Mouse (Mus musculus): ENCODE measurements around the gene Zfp704.

Gene Zfp704

DNA sequence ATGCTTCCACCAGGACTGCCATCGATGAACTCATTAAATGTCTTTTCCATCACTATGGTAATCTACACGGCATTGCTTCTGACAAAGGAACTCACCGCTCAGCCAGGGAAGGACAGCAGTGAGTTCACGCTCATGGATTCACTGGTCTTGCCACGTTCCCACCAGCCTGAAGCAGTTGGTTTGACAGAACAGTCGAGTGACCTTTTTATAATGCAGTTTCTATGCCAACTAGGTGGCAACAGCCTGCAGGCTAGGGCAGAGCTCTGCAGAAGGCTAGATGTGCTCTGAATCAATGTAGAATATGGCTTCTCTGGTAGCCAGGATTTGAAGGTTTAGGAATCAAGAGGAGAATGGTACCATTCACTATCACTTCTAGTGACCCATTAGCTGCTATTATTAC is 186.2 kb downstream of the Zfp704 start:
- no peak for DNase-seq (ENCODE audit: low spot score)

DNA sequence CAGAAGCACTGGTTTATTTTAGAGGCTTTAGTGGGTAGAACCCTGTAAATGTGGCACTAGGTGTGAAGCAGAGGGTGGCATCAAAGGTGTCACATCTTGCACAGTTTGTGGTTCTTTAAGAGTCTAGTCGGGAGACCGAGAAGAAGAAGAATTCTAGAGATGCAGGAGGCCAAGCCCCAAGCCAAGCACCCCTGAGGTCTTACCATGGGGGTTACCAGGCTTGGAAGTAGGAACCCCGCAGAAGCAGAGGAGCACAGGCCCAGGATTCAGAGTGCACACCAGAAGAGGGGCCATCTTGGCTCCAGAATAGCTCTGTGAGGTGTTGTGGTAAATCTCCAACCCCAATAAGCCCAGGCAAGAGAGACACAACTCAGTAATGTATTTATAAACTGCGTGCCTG is 201.0 kb downstream of the Zfp704 start:
- no peak for DNase-seq (ENCODE audit: low spot score)

DNA sequence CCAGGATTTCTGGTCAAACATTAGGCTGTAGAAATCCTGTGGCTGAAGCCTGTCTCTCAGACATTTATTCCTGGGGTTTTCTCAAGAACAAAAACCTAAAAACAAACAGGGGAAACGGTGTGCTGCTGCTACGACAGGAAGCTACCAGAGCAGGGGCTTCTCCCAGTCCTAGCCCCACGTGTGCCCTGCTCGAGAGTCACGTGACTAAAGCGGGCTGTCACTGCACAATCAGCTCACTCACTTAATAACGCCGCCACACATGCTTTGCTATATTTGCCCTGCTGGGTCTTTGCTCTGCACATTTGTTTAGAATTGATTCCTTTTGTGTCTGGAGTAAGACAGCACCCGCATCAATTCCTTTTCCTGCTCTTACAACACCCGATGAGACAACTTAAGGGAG is 202.1 kb downstream of the Zfp704 start:
- DNase-seq (ENCODE audit: low spot score), result no peak

DNA sequence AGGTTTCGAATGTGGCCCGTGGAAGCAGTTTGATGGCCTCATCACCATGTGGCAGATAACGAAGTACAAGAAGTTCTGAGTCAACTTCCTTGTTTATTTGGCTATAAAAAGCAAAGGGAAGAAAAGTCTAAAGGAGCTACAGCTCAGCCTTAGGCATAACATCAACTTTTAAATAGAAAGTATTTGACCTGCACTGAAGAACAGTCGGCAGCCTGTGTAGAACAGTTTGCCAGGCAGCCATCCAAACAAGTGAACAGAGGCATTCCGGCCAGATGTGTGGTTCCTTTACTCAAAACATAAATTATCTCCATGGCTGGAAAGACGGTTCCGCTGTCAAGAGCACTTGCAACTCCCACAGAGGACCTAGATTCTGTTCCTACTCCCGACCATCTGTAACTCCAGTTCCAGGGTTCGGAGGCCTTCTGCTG is 202.8 kb downstream of the Zfp704 start:
- peak; percentile 19 for DNase-seq (ENCODE audit: low spot score)

DNA sequence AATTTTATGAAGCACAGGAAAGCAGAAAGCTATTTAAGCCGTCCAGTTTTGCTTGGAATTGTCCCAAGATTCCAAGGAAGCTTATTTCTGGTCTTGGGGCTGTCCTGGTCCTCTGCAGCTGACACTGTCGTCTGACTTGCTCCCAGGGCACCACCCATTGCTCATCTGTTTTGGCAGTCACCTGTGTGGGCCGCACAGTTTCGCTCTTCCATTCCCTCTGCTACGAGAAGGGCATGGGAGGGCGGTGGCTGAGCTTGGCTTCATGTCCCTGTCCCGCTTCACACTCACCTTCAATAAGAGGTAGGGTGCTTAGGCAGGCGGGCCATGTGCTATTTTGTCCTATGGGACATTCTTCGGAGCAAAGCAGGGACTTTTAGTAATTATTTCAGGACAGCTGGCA is 204.5 kb downstream of the Zfp704 start:
- DNase-seq (ENCODE audit: low spot score), result no peak

DNA sequence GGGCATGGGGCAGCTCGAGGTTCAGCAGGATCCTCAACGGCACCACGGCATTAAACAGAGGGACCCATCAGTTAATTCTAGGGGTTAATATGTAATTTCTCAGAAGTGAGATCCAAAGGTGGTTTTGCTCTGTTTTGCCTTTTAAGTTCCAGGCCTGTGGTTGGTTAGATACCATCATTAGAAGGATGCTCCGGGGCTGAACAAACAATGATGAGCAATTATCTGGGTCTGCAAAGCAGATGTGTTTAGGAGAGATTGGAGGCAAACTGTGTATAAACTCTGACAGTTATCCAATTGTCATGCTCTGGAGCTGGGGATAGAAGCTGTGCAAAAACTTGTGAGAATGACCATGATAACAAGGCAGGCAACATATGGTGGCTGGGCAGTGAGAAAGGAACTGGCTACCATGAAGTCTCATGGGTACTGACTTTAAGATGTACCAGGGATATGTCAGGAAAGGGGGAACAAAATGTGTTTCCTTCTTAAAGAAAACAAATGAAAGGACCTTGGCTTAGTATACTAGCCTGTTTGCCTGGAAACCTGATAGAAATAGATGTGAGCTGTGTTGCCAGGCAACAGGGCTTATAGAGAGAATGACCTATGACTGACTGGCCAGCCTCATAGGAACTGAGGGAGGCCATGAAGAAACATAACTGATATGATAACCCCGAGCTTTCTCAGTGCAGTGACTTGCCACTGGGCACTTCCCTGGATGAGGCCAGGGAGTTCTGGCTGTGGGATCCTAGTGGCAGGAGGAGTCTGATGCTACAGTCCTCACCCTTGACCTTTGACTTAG is 206.4 kb downstream of the Zfp704 start:
- DNase-seq (ENCODE audit: low spot score), result no peak

DNA sequence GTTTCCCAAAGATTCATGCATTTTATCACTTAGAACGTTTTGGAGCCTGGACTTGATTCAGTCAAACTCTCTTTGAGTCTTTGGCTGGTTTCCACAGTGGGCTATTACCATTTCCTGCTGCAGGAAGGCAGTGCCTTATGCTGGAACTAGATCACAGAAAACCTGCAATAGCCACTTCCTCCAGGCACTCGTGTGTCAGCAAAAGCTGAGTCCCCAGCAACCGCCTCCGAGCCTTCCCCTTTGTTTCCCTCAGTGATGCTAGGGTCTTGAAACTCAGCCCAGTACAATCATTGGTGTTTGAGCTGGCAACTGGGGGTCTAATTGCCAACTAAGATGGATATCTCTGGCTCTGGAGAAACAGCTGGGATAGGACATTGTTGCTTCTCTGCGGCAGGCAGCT is 207.0 kb downstream of the Zfp704 start:
- no peak for DNase-seq (ENCODE audit: low spot score)

DNA sequence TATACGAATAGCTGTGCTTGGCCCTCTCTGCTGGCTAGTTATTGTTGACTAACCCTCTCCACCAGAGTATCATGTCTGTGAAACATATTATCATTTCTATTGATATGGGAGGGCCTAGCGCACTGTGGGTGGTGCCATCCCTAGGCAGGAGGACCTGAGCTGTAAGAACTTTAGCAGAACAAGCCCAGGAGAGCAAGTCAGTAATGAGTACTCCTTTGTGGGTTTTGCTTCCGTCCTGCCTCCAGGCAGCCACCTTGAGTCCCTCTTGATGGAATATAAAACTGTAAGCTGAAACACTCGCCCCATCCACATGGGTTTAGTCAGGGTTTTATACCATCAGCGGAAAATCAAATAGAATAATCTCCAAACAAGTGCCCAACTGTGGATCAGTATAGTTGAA is 207.5 kb downstream of the Zfp704 start:
- no peak for DNase-seq (ENCODE audit: low spot score)

DNA sequence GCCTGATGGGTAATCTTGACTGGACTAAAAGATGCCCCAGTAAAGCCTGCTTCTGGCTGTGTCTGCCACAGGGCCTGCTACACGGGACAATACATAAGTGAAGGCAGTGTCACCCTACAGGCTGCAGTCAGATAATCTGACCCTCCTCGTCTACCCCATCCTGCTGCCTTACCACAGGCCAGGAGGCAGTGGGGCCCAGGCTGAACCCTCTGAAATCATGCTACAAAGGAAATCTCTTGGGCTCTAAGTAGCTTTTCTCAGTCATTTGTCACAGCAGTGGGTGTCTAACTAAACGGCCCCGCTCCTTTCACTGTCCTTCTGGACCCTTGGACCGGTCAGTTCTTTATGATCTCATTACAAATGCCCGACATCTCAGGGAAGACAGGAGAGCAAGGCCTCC is 208.2 kb downstream of the Zfp704 start:
- no peak for DNase-seq (ENCODE audit: low spot score)

DNA sequence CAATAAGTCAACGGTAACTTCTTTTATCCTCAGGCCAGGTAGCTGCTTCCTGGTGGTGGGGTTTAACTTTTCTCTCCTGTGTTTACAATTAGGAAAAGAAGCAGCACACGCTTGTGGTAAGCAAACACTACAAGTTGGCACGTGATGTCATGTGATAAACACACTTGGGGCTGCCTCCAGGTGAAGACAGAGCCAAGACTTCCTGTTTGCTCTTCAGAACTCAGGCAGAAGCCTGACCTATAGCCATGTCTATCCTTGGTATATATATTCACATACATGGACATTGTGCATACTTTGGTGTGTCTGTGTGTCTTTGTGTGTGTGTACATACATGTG is 209.0 kb downstream of the Zfp704 start:
- DNase-seq (ENCODE audit: low spot score), result no peak

DNA sequence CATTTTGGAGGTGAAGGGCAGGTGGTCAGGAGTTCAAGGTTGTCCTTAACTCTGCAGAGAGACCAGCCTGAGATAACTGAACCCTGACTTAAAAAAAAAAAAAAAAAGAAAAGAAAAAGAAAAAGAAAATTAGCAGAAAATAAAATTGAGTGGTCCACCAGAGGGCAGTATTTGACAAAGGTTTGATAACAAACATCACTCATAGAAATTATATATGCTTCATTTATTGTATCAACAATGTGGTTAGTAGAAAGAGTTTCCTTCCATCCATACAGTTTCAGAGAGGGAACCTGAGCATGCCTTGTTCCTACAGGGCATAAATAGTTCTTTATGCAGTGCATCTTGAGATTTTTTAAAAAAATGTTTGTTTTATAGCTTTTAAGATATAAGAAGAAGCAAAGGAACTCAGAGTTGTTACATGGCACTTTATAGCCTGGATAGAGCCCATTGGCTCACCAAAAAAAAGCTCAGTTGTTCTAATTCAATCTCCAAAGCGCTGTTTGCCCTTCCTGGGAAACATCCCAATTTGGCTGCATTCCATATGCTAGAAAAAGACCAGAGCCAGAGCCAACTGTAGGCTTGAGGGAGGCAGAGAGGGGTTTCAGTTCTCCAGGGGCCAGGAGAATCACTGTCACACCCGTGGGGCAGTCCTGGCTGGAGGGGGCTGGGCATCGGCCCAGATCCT is 209.5 kb downstream of the Zfp704 start:
- DNase-seq (ENCODE audit: low spot score), result no peak

DNA sequence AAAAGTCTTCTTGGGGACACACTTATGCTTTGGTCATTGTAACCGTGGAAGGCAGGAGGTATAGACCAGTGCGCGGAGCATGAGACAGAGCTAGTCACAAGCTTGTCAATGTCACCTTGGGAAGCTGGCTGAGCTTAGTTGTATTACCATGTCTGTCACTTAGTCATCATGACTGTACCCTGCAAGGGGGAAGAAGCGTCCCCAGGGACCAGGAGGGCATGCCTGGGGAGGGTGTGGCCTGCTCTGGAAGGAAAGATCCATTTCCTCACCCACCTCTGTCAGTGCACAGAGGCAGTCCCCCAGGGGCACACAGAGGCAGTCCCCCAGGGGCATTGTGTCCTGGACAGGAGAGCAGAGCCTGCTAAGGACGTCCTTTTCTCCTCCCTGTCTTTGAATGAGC is 211.6 kb downstream of the Zfp704 start:
- no peak for DNase-seq (ENCODE audit: low spot score)
